Mouse (Mus musculus) heart, postnatal 4 days (tissue): ENCODE results near the gene Aoah. TPM values are rescaled to one million over a fixed set of nuclear protein-coding genes. Genes with fewer than 3 reads are reported as not detected.
A peak's percentile ranks its signal among the peaks of the same experiment; 100 is the strongest.

Experiments
- DNase-seq: peaks from one replicate; pipeline ENCODE4 v3.0.0; 2021
- total RNA-seq, 2 experiments: library from RNA; stranded (reverse); gene quantifications; 2 replicates each; pipeline ENCODE4 v1.2.3; 2021

Gene Aoah
- total RNA-seq: 1 to 10 TPM in 1 of 2 experiments, under 1 TPM in 1; 0.97 to 1.0 TPM

- no peak for DNase-seq
These were observed at the start of gene Aoah for GRCm38 (mm10) chr13:20793901-20794300. TSS of gene Aoah (plus strand) at chr13:20794113.

DNA sequence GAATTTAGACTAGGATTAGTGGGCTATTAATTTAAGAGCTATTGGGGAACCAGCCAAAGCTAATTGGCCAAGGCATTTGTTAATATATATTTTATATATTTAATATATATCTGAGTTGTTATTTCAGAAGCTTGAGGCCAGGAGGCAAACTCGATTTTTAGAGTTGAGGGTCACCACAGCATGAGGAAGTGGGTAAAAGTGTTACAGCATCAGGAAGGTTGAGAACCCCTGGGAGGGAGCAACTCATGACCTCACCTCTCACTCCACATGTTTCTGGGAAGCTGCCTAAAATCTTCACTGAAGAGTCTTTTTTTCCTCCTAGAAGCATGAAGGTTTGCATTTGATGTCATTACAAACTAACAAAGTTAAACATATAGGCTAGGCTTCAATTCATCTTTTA, 39.1 kb upstream of the Aoah start:
- DNase-seq: no peak

DNA sequence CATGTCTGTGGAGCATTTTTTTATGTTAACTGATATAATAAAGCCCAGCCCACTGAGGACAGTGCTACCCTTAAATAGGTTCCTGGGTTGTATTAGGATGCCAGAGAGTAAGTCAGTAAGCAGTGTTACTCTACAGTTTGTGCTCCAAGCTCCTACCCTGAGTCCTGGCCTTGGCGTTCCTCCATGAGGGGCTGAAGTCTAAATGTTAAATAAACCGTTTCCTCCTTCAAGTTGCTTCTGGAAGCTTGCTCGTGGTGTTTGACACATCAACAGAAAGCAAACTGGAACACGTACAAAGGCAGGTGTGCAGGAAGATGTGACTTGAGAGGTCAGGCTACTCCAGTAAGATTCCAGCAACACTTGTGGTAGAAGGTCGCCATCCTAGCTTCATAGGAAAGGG, 10.3 kb upstream of the Aoah start:
- DNase-seq: no peak

DNA sequence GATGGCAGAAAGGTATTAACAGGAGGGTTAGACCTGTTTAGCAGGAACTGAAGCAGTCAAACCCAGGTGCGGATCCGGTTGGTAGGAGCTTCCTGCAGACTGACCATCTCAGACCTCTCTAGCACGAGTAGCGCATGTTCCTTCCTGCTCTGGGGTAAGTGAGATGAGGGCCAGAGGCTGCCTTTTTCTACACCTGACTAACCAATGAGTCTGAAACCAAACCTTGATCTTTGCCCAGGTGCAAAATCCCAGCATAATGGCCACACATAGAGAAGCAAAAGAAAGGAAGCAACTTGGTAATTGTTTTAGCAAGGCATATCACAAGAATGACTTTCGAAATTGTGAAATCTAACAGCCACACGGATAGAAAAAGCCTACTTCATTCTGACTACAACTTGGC, 9.9 kb upstream of the Aoah start:
- no peak for DNase-seq

- no peak for DNase-seq
These were observed 8.0 kb upstream of the Aoah start for GRCm38 (mm10) chr13:20785960-20786359.

DNA sequence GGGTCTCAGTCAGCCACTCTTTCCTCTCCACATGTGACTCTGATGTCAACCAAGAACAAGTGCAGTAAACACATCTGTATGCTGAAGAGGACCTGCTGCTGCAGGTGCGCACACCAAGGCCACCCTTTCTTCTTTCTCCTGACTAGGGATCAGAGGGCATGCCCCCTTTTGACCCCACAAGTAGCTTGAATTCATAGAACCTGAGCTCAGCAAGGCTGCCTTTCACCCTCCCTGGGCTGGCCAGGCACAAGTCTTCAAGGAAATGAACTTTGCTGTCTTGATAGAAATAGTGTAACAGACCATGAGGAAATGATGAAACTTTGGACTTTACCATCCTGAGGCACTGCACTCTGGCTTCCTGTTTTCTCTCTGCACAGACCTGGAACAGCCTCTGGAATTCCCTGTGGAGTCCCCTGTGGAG, 7.1 kb upstream of the Aoah start:
- no peak for DNase-seq

DNA sequence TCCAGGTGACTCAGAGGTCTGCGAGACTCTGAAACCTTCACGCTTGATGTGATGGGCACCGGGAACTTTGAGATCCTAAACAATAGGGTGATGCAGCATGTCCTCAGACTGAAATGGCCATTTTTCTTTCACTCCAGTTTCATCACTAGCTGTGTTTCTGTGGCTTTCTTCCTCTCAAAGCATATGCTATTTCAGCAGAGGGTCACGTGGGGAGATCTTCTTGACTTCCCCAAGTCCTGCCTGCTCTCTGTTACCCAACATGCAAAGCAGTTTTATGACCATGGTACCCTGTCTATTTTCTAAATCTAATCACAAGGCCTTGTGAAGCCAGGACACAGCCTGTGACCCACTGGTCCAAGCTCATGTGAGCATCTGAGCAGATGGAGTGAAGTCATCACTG, 6.0 kb upstream of the Aoah start:
- DNase-seq: no peak

DNA sequence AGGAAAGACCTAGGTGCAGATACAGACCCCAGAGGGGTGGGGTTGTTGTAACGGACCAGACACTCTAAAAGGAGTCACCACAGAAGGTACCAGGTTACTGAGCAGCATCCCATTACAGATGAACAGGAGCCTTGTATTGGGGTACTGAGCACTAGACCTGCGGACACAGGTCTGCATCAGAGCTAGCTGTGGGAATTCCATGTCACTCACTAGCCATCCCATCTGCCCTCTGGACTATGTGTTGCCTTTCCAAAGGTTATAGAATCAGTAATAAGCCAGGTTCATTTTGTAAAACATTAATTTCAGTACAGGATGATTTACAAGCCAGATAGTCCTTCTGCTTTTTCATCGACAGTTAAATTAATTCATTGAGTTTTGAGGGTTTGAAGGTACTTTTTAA, 2.7 kb downstream of the Aoah start:
- DNase-seq: no peak

- no peak for DNase-seq
These were observed 4.6 kb downstream of the Aoah start for GRCm38 (mm10) chr13:20798536-20798935.

DNA sequence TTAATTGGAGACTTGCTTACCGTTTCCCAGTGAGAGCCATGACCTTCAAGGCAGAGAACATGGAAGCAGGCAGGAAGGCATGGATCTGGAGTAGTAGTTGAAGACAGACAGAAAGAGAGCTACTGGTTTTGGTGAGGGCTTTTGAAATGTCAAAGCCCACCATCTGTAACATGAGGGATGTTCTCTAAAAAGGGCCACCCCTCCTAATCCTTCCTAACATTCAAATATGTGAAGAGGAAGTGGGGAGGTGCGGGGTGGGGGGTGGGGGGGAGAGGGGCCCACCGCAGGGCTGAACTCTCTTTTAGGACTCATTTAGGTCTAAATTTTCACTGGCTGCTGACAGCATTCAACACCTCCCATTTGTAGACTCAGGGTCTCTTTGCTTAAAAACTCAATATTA, 5.9 kb downstream of the Aoah start:
- no peak for DNase-seq

- DNase-seq: peak; percentile 11
These were observed 6.7 kb downstream of the Aoah start for GRCm38 (mm10) chr13:20800569-20800968.

- no peak for DNase-seq
These were observed 18.0 kb downstream of the Aoah start for GRCm38 (mm10) chr13:20811782-20812406.

DNA sequence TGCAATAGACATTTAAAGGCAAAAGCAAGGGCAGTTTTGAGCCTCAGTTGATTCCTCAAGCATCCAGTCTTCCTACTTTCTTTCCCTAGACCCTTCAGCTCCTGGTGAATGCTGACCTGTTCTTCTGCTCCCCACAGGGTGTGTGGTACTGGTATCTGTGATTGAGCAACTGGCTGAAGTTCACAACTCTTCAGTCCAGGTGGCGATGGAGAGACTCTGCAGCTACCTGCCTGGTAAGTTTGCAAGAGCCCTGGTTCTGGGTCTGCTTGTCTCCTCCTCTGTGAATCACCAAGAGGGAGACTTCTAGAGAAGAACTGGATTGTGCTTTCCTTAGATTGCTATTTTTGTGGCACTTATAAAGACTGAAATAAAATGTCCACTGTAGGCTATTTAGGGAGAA, 22.5 kb downstream of the Aoah start:
- DNase-seq: no peak

GRCm38 (mm10) chr13:20820712-20821328, 26.9 kb downstream of the Aoah start:
- DNase-seq: no peak

DNA sequence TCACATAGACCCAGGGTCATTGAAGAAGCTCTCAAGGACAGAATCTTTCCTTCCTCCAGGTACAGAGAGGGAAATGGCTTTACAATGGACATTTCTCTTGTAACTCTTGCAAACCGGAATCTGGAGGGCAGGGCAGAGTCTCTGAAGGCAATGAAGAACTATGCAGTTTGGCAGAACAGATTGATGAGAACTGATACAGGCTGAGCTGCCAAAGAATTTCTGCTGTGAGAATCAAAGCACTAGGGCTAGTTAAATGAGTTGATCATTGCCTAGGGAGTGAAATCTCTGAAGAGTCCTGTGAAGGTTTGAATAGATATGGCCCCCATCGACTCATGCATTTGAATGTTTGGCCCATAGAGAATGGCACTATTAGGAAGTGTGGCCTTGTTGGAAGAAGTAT, 34.8 kb downstream of the Aoah start:
- no peak for DNase-seq

DNA sequence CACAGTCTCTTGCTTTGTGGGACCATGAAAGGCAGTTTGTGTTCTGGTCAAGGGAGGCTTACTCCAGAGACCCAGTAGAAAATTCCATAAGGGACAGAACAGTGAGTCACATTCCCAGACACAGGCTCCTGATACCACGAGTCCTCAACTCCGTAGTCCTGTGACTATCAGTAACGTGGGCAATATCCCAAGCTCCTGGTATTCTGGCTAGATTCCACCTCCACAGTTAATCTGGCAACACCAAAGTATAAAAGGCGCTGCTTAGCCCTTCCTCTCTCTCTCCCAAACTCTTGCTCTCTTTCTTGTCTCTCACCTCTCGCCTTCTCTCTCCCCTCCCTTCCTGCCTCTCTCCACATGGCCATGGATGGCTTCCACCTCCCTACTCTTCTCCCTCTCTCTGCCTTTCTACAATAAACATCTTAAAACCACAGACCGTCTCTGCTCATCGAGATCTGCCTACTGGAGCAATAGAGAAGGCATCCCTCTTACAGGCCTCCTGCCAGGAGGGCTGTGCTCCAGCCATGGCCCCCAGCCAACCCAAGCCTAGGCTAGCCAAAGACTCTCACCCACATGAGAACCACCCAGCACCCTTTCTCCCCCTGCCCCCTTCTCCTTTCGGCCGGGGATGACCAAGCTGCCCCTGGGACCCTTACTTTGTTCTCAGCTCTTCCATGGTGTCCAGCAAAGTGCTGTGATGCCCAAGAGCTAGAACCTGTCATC, 35.4 kb downstream of the Aoah start:
- peak; percentile 29 for DNase-seq

DNA sequence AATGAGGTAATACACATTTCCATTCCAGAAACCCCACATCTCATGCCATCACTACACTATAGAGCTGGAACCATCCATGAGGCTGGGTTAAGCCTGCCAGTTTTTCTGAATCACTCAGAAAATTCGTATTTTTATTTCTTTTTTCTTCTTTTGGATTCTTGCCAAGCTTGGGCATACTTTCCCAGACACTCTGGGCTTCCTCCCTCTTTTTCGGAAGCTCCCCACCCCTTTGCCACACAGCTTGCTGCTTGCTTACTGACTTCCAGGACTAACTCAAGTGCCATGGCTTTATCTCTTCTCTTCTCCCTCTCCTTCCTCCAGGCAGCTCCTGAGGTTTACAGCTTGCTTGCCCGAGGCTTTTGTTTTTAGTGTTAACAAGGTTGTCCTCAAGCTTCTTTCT, 62.0 kb downstream of the Aoah start:
- DNase-seq: no peak

- no peak for DNase-seq
These were observed 105.5 kb downstream of the Aoah start for GRCm38 (mm10) chr13:20899372-20899771.

DNA sequence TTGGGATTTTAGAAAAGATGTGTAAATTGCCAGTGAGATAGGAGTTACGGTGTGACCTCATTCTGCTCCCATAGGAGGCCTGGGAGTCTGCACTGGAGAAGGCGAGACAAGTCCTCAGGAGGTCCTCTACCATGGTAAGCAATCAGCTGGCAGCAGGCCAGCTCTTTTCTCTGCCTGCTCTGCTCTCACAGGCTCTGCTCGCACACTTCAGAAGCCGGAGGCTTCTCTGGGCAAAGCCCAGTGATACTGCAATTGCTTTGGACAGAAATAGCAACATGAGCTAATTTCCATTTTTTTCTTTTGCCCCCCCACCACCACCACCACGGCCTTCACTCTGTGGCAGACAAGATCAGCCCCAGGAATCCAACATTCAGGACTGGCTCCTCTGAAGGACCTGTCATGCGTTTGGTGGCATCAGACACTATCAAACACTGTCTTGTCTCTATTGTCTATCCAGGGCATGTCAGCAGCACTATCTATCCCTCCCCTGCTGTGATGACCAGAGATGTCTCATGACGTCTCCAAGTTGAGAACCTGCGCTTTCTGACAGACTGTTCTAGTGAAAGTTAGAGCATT, 106.6 kb downstream of the Aoah start:
- DNase-seq: peak; percentile 75

DNA sequence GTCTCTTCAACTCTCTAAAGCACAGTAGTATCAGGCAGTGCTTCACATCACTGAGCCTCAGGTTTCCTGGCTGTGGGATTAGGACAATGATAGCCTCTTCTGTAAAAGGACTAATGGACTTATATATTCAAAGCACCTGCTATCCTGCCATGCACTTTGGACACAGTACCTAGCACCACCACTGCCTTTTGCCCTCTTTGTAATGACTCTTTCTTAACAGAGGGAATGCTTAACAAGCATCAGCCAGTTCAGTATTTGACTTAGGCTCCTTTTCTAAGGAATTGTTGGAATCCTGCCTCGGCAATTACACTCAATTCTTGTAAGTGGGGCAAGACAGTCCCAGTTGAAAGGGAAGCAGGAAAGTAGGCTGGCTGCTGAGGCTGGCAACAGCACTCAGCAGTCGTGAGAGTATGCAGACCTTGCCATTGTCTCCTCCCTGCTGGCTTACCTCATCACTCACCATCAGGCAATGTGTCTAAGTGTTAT, 107.1 kb downstream of the Aoah start:
- DNase-seq: no peak

- no peak for DNase-seq
These were observed 107.8 kb downstream of the Aoah start for GRCm38 (mm10) chr13:20901634-20902135.

DNA sequence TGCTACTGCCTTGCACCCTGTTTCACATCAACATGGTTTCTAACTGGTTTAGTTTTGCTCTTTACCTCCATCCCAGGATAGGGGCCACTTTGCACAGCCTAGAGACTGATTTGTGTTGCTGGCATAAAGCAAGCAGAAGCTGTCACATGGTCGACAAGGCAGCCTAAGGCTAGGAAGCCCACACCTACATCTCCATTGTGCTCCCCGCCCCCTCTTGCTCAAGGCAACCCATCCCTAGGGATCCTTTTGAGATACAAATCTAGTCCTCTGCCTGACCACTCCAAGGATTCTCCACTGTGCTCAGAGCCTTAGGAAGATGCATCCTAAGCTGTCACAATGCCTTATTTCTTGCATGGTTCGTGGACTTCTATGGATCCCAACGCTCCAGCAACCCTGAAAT, 110.2 kb downstream of the Aoah start:
- no peak for DNase-seq

DNA sequence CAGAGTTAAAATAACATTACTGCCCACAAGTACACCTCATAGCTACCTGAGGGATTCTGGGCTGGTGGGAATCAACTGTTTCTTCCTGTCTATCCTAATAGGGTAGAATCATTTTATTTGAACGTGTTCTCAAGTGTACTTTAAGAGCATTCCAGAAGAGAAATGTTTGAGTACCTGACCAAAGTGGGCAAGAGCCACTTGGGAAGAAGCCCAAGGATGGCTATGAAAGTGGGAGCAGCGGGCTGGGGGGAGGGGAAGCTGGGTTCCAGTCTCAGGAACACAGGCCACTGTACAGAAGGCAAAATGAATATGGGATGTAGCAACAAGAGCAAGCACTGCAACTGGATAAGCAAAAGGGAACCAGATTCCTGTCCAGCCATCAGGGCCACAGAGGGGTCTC, 111.3 kb downstream of the Aoah start:
- no peak for DNase-seq
